Mouse (Mus musculus): Measurements from ENCODE around the gene Rgs7.

Gene Rgs7

DNA sequence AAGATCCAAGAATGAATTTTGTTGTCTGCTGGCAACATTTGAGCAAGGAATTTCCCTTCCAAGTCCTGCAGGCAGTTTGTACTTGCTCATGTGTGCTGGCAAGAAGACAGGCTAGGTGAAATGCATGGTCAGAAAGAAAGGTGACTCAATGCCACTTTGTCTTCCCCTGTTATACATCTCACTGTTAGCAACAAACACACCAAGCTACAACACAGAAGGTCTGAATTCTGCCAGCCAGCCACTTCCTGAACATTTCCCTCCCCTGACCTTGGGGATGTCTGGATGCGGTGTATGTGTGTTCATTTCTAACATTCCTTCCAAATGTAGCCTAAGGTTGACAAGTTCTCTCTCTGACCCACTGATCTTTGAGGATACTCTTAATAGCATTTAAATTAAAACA is 191.4 kb downstream of the Rgs7 start:
- CTCF ChIA-PET: no interaction called here

DNA sequence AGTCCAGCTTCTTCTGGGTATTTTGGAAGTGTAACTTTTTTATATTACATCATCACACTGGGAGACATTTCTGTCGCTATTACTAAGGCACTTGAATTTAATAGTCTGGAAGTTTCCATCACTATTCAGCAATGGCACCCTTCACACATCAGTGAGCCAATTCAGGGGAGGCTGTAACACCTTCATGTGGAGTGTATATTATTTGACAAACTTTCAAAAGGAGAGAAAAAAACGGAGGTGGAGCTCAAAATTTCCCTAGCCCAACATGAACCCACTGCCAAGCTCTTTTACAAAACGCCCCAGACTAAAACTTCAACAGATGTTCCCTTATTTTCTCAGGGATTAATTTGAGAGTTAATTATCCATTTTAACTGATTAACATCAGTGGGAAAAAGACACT is 191.9 kb downstream of the Rgs7 start:
- CTCF ChIA-PET: no interaction called here

DNA sequence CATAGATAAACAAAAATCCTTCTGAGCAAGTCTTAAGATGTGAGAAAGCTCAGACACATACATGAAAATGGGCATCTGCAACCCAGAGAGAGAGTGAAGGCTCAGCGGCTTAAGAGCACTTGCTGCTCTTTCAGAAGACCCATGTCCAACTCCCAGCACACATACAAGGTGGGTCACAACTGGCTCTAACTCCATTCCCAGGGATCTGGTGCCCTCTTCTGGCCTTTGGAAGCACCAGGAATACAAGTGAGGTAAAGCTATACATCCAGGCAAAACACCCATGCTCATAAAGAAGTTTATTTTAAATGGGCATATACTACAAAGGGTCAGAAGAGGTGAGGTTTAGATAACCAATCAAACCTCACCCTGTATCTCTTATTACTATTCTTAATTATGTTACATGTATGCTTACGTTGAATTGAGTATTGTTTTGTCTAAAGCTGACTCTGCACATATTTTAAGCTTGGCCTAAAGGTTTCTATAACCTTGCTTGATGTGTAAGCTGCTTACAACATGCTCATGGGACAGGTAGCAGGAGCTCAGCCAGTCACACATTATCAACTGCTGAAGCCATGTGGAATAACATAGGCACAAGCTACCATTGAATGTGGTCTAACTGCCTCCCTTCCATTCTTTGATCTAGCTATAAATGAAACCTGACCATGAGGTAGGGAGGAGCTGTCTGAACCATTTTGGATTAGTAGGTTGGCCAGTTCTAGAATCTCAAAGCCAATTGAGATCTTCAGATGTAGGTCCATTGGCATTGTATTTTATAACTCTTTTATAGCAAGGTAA is 192.5 kb downstream of the Rgs7 start:
- CTCF ChIA-PET: no interaction called here

DNA sequence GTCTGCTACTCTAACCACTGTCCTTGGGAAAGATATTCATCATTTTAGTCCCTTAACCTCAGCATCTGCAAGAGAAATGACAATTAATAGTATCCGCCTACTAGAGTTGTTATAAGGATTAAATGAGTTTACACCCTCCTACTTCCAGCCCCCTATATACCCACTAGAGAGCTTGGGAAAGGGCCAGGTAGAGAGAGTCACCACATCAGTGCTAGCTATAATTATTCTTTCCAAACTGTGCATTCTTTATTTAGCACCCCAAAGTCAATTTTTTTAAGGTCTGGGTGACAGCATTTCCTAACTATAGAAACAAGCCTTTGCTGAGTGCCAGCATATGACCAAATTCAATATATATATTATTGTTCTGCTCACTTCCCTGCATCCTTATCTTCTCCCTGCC is 195.4 kb downstream of the Rgs7 start:
- CTCF ChIA-PET: interaction anchor here (0.6 kb wide), 1 partner anchor 1273 kb away, joined by 3 read pairs; no protein-coding TSS in a partner anchor

DNA sequence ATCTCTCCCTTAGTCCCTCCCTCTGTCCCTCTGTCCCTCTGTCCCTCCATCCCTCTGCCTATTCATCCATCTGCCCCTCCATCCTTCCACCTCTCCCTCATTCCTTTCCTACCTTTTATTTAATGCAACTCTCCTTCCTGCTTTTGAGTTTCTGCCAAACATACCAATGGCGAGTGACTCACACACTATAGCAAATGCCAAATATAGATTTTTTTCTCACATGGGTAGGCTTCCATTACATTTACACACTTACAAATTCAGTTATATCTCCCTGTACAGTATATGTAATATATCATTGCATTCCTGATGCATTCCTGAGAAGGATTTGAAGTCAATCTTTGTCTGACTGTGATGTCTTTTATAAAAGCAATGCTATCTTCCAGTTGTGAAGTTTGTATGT is 202.2 kb downstream of the Rgs7 start:
- CTCF ChIA-PET: no interaction called here

DNA sequence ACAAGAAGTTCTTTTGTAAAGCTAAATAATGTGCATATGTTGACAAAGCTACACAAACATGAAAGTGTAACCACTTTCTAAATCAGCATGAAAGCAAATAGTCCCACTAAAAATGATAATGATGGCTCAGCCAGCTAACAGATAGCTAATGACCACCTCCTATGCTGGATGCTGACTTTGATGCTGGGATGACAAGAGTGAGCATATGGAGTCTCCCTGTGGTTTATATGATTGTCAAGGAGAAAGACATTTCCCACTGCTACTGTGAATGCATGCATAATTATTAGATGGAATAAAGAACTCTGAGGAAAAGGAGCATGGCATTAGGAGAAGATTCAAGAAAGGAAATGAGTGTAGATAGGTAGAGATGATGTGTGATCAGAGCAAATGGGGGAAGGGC is 230.0 kb downstream of the Rgs7 start:
- CTCF ChIA-PET: no interaction called here

DNA sequence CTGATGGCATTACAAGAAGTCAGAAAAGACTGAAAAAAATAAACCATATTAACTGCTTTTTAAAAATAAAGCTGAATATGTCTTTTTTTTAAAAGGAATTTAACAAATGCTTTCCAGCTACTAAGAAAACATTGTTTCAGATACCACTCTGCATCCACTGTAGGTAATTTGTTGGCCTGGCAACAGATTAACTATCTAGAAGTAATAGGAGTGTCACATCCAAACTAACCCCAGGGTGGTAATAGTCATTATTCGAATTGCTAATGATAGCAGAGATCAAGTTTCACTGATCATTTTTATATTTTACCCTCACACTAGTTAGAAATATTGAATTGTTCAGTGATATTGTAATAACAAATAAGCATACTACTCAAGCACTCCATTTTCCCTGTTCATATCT is 232.9 kb downstream of the Rgs7 start:
- CTCF ChIA-PET: no interaction called here

DNA sequence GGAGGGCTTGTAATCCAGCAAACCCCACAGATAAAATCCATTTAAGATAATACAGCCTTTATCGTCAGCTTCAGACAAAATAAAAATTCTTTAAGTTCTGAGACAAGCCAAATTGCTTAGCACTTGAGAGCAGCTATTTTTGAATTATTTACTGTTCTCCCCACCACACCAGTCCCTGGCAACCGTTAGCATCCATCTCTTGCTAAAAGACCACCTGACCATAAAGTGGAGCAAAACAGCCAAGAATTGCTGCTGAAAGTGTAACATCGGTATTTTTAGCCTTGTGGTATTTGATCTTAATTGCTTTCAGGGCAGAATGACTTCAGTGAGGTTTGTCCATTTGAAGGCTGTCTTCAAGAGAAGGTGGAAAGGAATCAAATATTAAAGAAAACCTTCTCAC is 237.1 kb downstream of the Rgs7 start:
- CTCF ChIA-PET: no interaction called here

DNA sequence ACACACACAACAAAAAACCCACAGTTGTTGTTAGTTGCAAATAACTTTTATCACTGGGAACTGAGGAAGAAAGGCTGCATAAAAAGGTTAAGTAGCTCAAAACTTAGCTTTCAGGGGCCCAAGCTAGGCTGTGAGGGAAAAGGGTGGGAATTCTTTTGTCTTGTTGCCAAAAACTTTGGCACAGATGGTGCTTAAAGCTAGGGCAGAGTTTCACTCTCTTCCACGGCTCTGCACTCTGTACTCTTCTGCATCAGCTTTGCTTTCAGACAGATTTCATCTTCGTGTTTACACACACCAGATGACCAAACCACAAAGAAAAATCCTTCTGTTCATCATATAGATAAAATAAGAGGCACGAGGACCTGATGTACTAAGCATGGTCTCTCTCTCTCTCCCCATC is 237.6 kb downstream of the Rgs7 start:
- CTCF ChIA-PET: no interaction called here

DNA sequence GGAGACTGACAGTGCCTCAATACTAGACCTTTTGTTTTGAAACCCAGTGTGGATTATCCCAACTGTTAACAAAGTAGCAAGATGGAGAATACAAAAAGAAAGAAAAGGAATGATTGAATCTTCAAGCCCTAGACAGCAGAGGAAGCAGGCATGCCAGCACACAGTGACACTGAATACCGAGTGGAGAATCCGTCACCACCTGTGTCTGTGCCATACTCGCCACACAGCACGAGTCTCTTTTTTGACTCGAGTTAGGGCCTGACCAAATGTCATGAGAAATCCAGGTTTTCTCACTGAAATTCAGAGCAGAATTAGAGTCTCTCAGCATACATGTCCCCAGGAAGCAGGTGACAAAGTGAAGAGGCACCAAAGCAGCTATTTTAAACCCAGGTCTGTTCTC is 250.2 kb downstream of the Rgs7 start:
- CTCF ChIA-PET: no interaction called here

DNA sequence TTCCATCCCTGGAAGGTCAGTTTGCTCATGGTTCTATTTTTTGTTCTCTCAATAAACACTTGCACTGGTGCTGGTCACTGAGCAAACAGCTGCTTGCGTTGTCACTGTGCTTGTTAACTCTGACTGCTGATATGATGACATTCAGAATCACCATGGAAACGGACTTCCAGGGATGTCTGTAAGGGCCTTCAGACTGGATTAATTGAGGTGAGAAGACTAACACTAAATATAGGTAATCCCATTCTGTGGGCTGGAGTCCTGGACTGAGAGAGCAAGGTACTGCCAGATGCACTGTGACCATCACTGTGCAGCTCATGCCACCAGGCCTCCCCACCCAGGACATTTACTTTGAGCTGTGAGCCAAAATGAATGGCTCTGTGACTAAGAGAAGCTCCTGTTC is 252.2 kb downstream of the Rgs7 start:
- CTCF ChIA-PET: no interaction called here

DNA sequence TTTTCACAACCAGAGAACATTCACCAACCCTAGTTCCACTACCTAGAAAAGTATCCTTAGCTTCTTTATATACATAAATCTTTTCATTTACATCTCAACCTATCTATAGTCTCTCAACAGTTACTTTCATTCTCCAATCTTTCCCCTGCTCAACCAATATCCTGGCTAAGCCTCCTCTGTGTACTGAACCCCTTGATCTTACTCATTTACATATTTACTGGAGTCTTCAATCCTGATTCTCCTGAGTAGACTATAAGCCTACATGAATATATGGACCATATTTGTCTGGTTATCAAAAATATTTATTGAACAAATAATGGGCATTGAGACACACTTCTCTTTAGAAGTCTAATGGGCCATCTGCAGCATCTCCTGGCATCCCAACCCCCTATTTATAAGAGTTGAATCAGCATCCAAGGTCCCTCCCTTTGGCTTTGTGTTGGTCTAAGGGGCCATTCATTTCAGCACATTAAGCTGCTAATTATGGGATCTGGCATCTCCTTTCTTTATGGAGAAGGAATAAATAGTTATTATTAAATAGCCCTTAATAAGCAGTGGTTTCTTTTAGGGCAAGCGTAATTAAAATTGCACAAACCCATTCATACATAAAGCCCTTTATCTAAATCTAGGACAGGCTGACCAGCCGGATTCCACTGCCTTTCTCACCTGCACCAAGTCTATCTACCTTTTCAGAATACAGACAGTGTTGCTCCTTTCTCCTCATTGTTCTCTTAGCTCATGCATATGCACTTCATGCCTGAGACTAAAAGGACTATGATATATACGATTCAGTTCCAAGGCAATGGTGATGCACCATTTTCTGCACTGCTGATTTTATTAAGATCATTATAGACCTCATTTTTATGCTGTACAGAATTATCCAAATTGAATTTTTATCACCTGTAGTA is 270.5 kb downstream of the Rgs7 start:
- CTCF ChIA-PET: no interaction called here

DNA sequence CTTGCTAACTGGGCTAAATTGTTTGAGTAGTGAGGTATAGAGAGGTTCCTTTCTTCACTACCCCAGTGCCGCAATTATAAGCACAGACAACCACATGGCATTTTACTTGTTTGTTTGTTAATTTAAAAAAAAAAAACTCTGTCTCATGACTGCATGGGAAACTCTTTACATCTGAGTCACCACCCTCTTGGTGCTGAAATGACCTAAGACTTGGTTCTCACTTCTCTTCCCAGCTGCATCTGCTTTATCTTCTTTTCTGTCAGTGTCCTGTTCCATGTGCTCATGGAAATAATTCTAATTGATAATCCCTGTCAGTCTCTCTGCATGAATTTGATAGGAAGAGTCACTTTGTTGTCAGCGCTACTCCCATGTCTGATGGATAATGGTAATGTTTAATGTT is 272.7 kb downstream of the Rgs7 start:
- CTCF ChIA-PET: no interaction called here

DNA sequence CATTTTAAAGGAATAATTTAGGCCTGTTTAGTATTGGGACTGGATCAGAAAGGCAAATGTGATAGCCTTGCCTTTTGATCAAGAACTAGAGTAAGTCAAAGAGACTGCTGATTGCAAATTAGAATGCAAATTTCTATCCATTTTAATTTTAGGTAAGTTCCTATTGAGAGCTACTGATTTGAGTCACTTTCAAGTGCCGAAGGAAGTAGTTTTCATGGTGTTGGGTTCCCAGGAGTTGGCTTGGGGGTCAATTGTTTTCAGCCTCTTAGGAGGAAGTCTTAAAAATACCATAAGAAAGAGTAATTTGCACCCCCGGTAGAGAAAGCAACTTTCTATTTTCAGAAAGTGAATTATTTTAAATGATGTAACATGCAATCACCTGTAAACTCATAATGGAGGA is 285.3 kb downstream of the Rgs7 start:
- CTCF ChIA-PET: no interaction called here

DNA sequence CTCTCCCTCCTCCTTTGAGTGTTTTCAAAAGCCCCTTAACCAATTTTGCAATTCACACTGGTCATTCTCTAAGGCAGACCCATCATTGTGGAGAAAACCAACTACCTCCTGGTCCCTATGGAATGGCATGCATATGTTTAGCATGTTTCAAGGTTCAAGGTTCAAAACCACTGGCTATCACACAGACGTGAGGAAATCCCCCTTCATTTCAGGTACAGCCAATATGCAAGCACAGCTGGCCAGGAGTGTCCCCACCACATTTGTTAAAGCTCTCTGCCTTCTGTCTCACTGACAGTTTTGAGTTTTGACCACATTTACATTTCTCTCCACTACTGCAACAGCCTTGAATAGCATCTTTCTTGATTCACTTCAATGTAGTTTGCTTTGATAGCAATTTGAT is 286.7 kb downstream of the Rgs7 start:
- CTCF ChIA-PET: no interaction called here

DNA sequence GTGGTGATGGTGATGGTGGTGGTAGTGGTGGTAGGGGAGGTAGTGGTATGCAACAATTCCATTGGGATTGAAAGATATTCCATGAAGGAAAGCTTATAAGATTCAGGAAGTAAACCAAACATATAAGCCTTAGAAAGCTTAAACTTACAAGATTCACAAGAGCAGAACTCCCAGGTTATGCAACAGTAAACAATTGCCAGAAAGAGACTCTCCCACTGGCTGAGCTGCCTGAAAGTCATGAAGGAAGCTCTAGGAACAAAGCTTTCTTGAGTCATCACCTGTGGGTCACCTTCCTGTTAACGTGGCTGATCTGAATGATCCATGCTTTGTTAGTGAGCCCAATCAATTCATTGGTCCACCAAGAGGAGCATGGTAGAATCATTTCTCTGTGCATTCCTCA is 288.8 kb downstream of the Rgs7 start:
- CTCF ChIA-PET: no interaction called here

DNA sequence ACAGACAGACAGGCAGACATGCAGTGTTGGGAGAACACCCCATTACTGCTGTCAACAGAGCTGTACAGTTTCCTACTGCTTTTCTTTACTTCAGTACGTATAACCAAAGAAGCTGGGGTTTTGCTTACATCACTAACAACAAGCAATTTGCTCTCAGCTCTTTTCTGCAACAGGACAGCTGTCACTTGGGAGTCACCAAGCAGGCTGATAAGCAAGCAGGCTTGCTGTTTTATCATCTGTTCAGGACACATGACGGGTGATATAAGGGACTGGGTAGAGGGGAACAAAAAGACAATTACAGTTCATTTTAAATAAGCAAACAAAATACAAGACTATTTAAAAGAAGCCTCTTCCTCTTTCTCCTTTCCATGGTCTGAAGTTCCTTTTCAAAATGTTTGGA is 289.4 kb downstream of the Rgs7 start:
- CTCF ChIA-PET: no interaction called here

DNA sequence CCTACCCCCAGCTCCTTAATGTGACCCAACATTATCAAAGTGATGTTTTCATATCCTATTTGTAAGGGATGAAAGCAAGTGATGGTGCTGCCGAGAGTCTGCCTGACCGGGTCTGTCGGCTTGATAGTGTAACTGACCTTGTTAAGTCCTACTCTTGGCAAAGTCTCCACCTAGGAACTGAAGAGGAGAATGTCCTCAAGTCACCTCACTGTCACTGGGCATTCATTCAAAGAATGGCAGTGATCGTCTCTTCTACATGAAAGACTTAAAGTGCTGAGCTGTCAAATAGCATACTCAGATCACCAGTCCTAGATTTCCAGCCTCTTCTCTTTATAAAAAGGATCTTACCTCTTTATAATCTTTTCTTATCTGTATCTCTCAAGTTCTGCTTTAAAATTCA is 293.4 kb downstream of the Rgs7 start:
- CTCF ChIA-PET: no interaction called here

DNA sequence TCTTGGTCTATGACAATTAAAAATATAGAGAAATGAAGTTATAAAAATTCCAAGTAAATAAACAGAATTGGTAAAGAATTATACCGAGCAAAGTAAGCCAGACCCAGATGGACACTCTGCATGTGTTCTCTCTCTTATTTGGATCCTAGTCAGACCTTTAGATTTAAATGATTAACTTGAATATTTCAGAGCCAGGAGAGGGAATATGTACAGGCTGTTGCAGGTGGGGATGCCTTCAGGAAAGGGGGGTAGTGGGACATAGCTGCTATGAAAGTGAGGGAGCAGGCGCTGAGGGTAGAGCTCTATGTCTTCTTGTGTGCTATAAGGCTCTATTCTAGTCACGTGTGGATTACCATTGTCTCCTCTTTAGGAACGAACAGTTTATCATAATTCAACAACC is 296.5 kb downstream of the Rgs7 start:
- CTCF ChIA-PET: no interaction called here

DNA sequence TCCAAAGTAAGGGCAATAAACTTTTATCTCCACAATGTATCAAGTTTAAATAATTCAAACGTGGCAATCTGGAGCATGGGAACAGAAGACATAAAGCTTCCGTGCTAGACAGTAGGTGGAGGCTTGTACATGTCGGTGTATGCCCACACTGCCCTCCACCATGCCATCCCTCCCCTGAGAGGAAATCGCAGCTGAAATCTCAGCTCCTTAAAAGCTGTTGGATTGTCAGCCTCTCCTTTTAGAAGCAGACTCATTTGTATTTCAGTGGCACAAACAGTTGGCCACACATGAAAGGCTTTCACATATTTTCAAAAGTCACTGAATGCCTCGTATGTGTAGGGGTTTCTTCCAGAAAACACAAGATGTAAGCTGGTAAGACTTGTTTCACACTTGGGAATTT is 304.1 kb downstream of the Rgs7 start:
- CTCF ChIA-PET: no interaction called here

DNA sequence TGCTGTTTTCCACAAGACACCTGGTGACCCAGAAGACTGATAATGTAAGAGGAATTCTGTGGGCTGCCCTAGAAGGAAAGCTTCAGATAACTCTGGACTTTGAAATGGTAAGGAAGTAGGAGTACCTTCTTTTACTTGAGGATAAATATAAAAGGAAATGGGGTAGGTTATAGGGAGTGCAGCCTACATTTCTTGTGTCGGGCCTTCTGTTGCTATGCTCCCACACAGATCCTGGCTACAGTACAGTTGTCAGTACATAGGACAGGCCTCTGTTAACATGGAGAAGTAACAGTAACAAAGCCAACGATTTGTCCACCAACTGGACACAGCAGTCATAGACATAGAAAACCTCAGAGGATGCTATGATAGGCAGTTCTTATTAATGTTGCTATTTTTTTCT is 307.1 kb downstream of the Rgs7 start:
- CTCF ChIA-PET: no interaction called here

DNA sequence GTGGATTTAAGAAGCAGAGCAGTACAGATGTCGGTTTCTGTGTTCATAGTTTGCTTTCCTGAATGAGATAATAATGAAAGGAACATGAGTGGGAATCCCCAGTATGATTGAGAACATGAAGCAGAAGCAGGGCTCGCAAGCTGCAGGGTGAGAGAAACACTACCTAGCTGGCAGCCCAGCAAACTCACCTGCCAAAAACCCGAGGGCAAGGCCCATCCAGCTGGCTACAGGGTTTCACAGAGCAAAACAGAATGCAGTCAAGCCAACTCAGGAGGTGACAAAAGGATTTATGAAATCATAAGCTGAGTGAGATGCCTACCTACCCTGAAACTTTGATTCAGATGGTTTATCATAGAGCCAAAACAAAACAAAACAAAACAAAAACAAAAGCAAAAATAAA is 307.6 kb downstream of the Rgs7 start:
- CTCF ChIA-PET: no interaction called here

DNA sequence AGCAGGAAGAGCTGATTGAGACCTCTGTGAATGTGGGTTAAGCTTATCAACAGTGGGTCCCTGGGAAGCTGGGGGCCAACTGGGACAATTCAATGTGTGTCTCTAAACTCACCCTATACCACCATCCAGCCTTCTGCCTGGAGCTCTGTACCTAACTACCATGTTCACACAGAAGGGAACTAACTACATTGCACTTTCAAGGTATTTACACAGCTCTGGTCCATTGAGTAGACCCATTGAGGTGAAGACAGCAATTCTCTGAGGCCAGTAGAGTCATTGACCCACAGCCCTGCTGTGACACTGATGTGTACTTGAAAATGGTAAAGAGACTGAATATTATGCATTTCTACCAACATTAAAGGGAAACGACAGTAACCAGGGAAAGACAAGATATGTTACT is 313.6 kb downstream of the Rgs7 start:
- CTCF ChIA-PET: no interaction called here
